Mouse (Mus musculus): ENCODE measurements around the gene Nt5c3b. TPM values are rescaled to one million over a fixed set of nuclear protein-coding genes. Genes with fewer than 3 reads are reported as not detected.

The Nt5c3b gene
- 30.2 TPM for polyA plus RNA-seq (2014; fragmentation: Illumina TruSeq; extraction: RNeasy Lipid Tissue Mini Kit (QIAGEN cat#74804); ENCODE audit: low read depth, low replicate concordance)

DNA sequence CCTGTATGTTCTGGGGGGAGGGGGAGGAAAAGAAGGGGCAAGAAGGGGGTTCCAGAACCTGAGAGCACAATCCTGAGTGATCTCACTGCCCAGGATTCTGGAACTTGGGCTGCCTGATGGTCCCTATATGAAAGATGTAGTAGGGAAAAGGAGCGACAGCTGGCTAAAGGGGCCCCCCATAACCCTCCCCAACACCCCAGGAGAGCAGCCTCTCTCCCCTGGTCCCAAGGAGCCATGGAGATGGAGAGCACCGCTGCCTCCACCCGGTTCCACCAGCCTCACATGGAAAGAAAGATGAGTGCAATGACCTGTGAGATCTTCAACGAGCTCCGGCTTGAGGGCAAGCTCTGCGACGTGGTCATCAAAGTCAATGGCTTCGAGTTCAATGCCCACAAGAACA is at the start of gene Nt5c3b, which contains the start of gene Klhl10:
TSS of gene Nt5c3b (minus strand) at position 12 of the 400 bp plus-strand sequence.
TSS of gene Klhl10 (plus strand) at position 121 of the 400 bp plus-strand sequence.

DNA sequence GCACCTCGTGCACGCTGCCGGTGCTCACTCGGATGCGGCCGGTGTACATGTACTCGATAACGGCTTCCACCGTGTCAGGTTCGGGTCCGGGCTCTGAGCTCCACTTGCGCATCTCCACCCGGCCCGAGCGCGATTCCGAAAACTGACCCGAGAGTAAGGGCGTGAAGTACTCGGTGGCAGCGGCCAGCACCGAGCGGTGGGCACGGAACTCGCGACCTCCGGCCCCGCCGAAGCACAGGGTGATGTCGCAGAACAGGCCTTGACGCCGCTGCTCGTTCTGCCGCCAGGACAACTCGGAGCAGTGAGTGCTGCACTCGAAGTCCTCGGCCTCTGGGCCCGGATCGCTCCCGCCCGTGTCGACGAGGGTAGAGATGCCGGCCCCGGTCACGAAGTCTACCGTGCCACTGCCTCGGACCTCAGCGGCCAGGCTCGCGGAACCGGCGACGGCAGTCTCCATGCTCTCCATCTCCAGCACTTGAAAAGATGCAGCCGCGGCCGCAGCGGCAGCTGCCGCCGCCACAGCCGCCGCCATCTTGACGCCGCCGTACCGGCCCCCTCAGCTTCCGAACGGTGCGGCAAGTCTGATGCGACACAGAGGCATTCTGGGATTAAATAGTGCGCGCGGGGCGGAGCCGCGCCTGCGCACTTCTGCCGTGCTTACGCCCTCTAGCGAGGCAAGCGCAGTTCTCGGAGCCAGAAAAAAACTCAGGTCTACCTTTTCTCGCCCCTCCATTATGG is 30.8 kb upstream of the Nt5c3b start, which contains the start of gene Klhl11:
TSS of gene Klhl11 (minus strand) at position 545 of the 738 bp plus-strand sequence.

DNA sequence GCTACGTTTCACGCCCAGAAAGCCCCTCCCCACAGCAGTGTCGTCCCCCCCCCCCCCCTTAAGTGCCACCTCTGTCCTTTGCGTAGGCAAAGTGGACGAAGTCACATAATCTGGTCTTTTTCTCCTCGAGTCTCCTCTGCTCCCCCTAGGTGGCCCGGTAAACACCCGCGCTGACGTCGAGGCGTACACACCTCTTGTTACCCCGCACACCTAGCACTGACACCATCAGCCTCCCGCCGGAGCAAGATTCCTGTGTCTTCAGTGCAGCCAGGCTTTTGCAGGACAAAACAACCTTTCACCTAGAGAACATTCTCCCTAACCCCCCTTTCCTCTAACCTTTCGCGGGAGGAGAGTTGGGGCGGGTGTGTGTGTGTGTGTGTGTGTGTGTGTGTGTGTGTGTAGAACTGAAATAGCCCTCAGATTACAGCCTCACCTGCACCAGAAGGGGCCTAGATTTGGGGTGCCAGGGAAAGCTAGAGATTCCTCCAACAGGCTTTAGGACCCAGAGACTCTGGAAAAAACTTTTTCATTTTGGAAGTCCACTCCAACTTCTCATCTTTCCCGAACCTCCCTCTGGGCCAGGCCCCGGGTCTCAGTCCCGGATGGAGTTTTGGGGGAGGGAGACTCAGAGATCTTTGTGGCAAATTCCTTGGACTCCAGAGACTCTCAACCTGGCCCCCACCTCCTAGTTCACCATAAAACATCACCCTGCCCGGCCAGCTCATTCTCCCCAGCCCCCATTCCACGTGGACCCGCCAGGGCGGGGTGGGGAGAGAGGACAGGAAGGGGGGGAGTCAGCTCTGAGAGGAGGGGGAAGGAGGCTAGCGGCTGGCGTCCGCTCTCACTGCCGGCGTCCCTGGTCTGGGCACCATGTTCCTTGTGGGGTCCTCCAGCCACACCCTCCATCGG is 26.4 kb downstream of the Nt5c3b start, which contains the start of gene Fkbp10:
TSS of gene Fkbp10 (plus strand) at position 784 of the 909 bp plus-strand sequence.

DNA sequence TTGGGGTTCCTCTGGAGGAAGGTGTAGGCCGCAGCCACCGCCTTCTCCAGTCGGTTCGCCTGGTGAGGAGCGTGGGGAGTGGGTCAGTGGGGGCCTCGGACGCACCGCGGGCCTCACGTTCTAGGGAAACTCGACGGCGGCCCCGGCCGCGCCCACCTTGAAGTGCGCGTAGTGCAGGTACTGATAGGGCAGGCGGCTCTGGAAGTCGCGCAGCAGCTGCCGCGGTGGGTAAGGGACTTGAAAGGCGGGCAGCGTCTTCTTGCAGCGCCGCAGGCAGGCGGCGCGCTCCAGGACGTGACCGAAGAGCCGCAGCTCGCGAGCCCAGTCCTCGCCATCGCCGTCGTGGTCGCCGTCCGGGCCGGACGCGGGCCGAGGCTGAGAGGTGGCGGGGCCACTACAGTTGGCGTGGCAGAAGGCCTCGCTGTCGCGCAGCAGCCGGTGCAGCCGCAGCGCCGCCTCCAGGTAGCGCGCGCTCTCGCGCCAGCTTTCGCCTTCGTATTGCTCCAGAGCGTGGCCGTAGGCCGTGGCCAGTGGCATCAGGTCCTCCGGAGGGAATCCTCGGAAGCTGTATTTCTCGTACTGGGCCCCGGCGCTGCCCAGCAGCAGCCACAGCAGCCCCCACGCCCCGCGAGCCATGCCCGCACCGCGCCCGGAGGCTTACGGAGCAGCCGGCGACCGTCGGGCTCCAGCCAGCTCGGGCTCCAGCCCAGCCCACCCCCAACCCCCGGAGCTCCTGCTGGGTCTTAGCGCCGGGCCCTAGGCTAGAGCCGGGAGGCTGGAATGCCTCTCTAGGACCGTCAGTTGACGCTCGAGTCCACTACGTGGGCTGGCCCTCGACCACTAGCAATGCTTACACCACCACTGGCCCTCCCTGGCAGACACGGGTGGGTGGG is 27.3 kb downstream of the Nt5c3b start, which contains the start of gene P3h4:
TSS of gene P3h4 (minus strand) at position 816 of the 893 bp plus-strand sequence.

DNA sequence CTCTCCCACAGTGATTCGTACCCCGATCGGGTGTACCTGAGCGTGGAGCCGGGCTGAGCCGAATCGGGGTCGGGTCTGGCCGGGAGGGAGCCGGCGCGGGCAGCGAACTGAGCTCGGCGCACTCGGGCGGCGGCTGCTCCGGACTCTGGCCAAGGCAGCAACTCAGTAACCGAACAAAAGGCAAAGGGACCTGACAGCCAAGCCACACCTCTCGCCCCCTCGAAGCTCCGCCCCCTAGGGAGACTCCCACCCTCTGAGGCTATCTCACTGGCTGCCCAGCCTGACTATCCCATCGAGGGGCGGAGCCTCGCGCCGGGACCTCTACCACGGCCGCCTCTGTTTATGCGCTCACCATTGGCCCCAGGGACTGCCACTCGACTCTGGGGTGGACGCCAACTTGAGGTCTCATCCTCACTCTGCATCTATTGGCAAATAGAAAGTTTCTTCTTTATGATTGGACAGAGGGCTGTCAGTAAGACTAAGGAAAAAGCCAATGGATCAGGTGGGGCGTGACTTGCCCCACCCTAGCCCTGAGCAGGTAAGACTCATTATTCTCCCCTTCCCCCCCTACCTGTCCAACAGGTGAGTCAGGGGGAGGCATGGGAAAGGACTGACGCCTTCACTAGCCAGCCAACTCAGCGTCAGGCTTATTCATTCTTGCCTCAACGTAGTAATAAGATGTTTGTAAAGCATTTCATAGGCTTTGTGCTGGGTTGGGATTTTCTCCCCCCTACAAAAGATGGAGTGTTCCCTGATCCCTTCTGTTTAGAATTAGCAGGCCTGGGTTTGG is 43.8 kb downstream of the Nt5c3b start, which contains the start of gene Jup:
TSS of gene Jup (minus strand) at position 164 of the 790 bp plus-strand sequence.

Other genes starting within 250 kb of the Nt5c3b start
- gene Krt9, start 248.6 kb downstream of the Nt5c3b start, polyA plus RNA-seq (2014; fragmentation: Illumina TruSeq; extraction: RNeasy Lipid Tissue Mini Kit (QIAGEN cat#74804); ENCODE audit: low read depth, low replicate concordance) = not detected
- not detected for gene Krt14, start 234.3 kb downstream of the Nt5c3b start, polyA plus RNA-seq (2014; fragmentation: Illumina TruSeq; extraction: RNeasy Lipid Tissue Mini Kit (QIAGEN cat#74804); ENCODE audit: low read depth, low replicate concordance)
- gene Krt16, start 192.9 kb downstream of the Nt5c3b start, polyA plus RNA-seq (2014; fragmentation: Illumina TruSeq; extraction: RNeasy Lipid Tissue Mini Kit (QIAGEN cat#74804); ENCODE audit: low read depth, low replicate concordance) = not detected
- gene Krt17, start 180.8 kb downstream of the Nt5c3b start, polyA plus RNA-seq (2014; fragmentation: Illumina TruSeq; extraction: RNeasy Lipid Tissue Mini Kit (QIAGEN cat#74804); ENCODE audit: low read depth, low replicate concordance) = not detected
- gene Krt42, start 171.9 kb downstream of the Nt5c3b start, polyA plus RNA-seq (2014; fragmentation: Illumina TruSeq; extraction: RNeasy Lipid Tissue Mini Kit (QIAGEN cat#74804); ENCODE audit: low read depth, low replicate concordance) = not detected
- gene Eif1, start 121.9 kb downstream of the Nt5c3b start, polyA plus RNA-seq (2014; fragmentation: Illumina TruSeq; extraction: RNeasy Lipid Tissue Mini Kit (QIAGEN cat#74804); ENCODE audit: low read depth, low replicate concordance) = 1,846 TPM
- gene Gast, start 107.4 kb downstream of the Nt5c3b start, polyA plus RNA-seq (2014; fragmentation: Illumina TruSeq; extraction: RNeasy Lipid Tissue Mini Kit (QIAGEN cat#74804); ENCODE audit: low read depth, low replicate concordance) = not detected
- gene Hap1, start 85.7 kb downstream of the Nt5c3b start, polyA plus RNA-seq (2014; fragmentation: Illumina TruSeq; extraction: RNeasy Lipid Tissue Mini Kit (QIAGEN cat#74804); ENCODE audit: low read depth, low replicate concordance) = 5.1 TPM
- 2.2 TPM for gene Jup, start 44.0 kb downstream of the Nt5c3b start, polyA plus RNA-seq (2014; fragmentation: Illumina TruSeq; extraction: RNeasy Lipid Tissue Mini Kit (QIAGEN cat#74804); ENCODE audit: low read depth, low replicate concordance)
- gene P3h4, start 27.0 kb downstream of the Nt5c3b start, polyA plus RNA-seq (2014; fragmentation: Illumina TruSeq; extraction: RNeasy Lipid Tissue Mini Kit (QIAGEN cat#74804); ENCODE audit: low read depth, low replicate concordance) = 10.6 TPM
- 1.4 TPM for gene Fkbp10, start 26.1 kb downstream of the Nt5c3b start, polyA plus RNA-seq (2014; fragmentation: Illumina TruSeq; extraction: RNeasy Lipid Tissue Mini Kit (QIAGEN cat#74804); ENCODE audit: low read depth, low replicate concordance)
- not detected for gene Klhl10, start 109 bp upstream of the Nt5c3b start, polyA plus RNA-seq (2014; fragmentation: Illumina TruSeq; extraction: RNeasy Lipid Tissue Mini Kit (QIAGEN cat#74804); ENCODE audit: low read depth, low replicate concordance)
- 33.4 TPM for gene Klhl11, start 30.9 kb upstream of the Nt5c3b start, polyA plus RNA-seq (2014; fragmentation: Illumina TruSeq; extraction: RNeasy Lipid Tissue Mini Kit (QIAGEN cat#74804); ENCODE audit: low read depth, low replicate concordance)
- 787 TPM for gene Acly, start 86.2 kb upstream of the Nt5c3b start, polyA plus RNA-seq (2014; fragmentation: Illumina TruSeq; extraction: RNeasy Lipid Tissue Mini Kit (QIAGEN cat#74804); ENCODE audit: low read depth, low replicate concordance)
- gene Ttc25, start 103.8 kb upstream of the Nt5c3b start, polyA plus RNA-seq (2014; fragmentation: Illumina TruSeq; extraction: RNeasy Lipid Tissue Mini Kit (QIAGEN cat#74804); ENCODE audit: low read depth, low replicate concordance) = 0.64 TPM
- gene Cnp, start 133.1 kb upstream of the Nt5c3b start, polyA plus RNA-seq (2014; fragmentation: Illumina TruSeq; extraction: RNeasy Lipid Tissue Mini Kit (QIAGEN cat#74804); ENCODE audit: low read depth, low replicate concordance) = 9.6 TPM
- 2.7 TPM for gene Nkiras2, start 177.4 kb upstream of the Nt5c3b start, polyA plus RNA-seq (2014; fragmentation: Illumina TruSeq; extraction: RNeasy Lipid Tissue Mini Kit (QIAGEN cat#74804); ENCODE audit: low read depth, low replicate concordance)
- 169 TPM for gene Dnajc7, start 178.4 kb upstream of the Nt5c3b start, polyA plus RNA-seq (2014; fragmentation: Illumina TruSeq; extraction: RNeasy Lipid Tissue Mini Kit (QIAGEN cat#74804); ENCODE audit: low read depth, low replicate concordance)